Mouse (Mus musculus): ENCODE results near the gene Spns1. TPM values are rescaled to one million over a fixed set of nuclear protein-coding genes. Genes with fewer than 3 reads are reported as not detected.

Gene Spns1
- 78.0 and 78.9 TPM in 2 replicates for polyA plus RNA-seq (2015; fragmentation: Nextera tagmentation; extraction: Ambion mirVana)

DNA sequence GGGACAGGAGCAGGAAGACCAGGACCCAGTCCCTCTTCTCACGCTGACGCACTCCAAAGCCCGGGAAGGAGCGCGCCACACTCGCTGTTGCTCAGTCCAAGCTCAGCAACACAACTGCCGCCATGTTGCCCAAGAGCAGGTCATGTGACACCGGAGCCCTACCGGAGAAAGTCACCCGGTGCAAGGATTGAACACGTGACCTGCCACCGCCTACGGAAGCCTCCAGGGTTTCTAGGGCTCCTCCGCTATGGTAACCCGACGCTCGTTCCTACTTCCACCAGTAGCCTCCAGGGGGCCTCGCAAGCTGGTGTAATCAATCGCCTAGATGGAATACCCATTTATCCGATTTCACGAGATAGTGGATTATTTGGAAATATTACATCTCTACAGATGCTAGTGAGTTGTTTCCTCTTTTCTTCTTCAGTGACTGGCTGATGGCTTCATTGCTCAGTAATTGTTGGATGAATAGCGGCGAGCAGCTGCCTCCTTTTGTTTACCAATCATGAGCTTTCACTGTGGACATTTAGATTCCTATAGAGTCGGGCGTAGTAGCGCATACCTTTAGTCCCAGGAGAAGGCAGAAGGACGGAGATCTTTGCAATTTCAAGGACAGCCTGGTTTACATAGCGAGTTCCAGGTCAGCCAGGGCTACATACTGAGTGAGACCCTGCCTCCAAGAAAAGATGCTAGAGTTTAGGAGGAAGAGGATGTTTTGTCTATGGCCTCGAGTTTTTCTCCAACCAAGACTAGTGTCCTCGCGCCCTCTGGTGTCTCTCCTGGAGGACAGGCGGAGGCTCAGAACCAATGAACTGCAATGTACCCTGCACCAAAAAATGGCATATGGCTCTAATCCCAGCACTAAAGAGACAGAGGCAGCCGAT lies at the start of gene Spns1:
Spns1 (minus strand) TSS at position 173 of the 881 bp plus-strand sequence.
- peak within 1 kb of the TSS; percentile 72 for H3K27ac ChIP-seq (ENCODE audit: low read length)
- peaks cover 12% of the 10 kb centered on the region for H3K36me3 ChIP-seq (ENCODE audit: insufficient read depth, low read length)
- peak within 1 kb of the TSS; percentile 87 for H3K4me2 ChIP-seq (replicated peaks; ENCODE audit: low read depth, low read length)
- H3K4me3 ChIP-seq (ENCODE audit: low read length), result peak within 1 kb of the TSS; percentile 74
- H3K9me3 ChIP-seq (ENCODE audit: low read length), result no peaks in the 10 kb centered on the region
- WGBS, result under 1% methylated on average over 33 of the region's 33 CpGs
- H3K27me3 ChIP-seq (ENCODE audit: insufficient read depth, low read length), result no peaks in the 10 kb centered on the region
- H3K9ac ChIP-seq (replicated peaks; ENCODE audit: low read length), result peak within 1 kb of the TSS; percentile 81
- H3K4me1 ChIP-seq (ENCODE audit: insufficient read depth, low read length), result peaks cover 14% of the 10 kb centered on the region; the same call in 1 of the 2 replicates
- ATAC-seq (ENCODE audit: low FRiP score, low TSS enrichment), result peak; percentile 96

GRCm38 (mm10) chr7:126424161-126424560 lies 46.9 kb upstream of the Spns1 start:
- Histone ChIP-seq H3K4me1 (ENCODE audit: insufficient read depth, low read length) (peaks cover 9% of the 10 kb centered on the region), H3K4me3 (ENCODE audit: low read length) (no peak overlapping the region), H3K4me2 (replicated peaks; ENCODE audit: low read depth, low read length) (no peak overlapping the region), H3K27ac (ENCODE audit: low read length) (no peak overlapping the region), H3K36me3 (ENCODE audit: insufficient read depth, low read length) (no peaks in the 10 kb centered on the region), H3K27me3 (ENCODE audit: insufficient read depth, low read length) (no peaks in the 10 kb centered on the region), H3K9me3 (ENCODE audit: low read length) (0 out of 2 replicates have a peak, but pooled peaks cover 5% of the 10 kb centered on the region), H3K9ac (replicated peaks; ENCODE audit: low read length) (no peak overlapping the region)
- 79% methylated on average over 6 of the region's 6 CpGs for WGBS
- ATAC-seq (ENCODE audit: low FRiP score, low TSS enrichment), result no peak

DNA sequence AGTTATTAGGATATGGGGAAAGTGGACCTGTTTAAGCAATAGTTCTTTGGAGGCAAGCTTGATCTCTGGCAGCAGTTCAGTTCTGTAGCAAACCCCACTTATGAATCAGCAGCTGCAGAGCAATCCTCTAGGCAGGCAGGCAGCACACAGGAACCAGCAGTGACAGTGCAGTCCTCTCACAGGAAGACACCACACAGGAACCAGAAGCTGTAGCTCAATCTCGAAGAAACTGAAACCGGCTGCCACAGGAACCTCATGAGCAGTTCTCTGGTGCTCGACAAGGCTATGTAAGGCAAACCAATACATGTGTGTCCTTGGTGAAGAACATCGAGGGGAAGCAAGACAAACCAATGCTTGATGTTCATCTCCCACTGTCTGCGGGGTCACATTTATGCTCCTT lies 44.5 kb upstream of the Spns1 start:
- H3K4me1 ChIP-seq (ENCODE audit: insufficient read depth, low read length), result peaks cover 5% of the 10 kb centered on the region
- ATAC-seq (ENCODE audit: low FRiP score, low TSS enrichment), result no peak
- WGBS, result 83% methylated on average over 5 of the region's 5 CpGs
- H3K27ac ChIP-seq (ENCODE audit: low read length), result no peak overlapping the region
- no peak overlapping the region for H3K9ac ChIP-seq (replicated peaks; ENCODE audit: low read length)
- H3K9me3 ChIP-seq (ENCODE audit: low read length), result 0 out of 2 replicates have a peak, but pooled peaks cover 5% of the 10 kb centered on the region
- no peak overlapping the region for H3K4me2 ChIP-seq (replicated peaks; ENCODE audit: low read depth, low read length)
- no peaks in the 10 kb centered on the region for H3K27me3 ChIP-seq (ENCODE audit: insufficient read depth, low read length)
- no peaks in the 10 kb centered on the region for H3K36me3 ChIP-seq (ENCODE audit: insufficient read depth, low read length)
- no peak overlapping the region for H3K4me3 ChIP-seq (ENCODE audit: low read length)

- no peaks in the 10 kb centered on the region for H3K9me3 ChIP-seq (ENCODE audit: low read length)
- 60% methylated on average over 3 of the region's 3 CpGs for WGBS
- no peak overlapping the region for H3K27ac ChIP-seq (ENCODE audit: low read length)
- peaks cover 7% of the 10 kb centered on the region for H3K4me1 ChIP-seq (ENCODE audit: insufficient read depth, low read length)
- H3K4me3 ChIP-seq (ENCODE audit: low read length), result no peak overlapping the region
- H3K9ac ChIP-seq (replicated peaks; ENCODE audit: low read length), result no peak overlapping the region
- no peaks in the 10 kb centered on the region for H3K27me3 ChIP-seq (ENCODE audit: insufficient read depth, low read length)
- no peaks in the 10 kb centered on the region for H3K36me3 ChIP-seq (ENCODE audit: insufficient read depth, low read length)
- ATAC-seq (ENCODE audit: low FRiP score, low TSS enrichment), result no peak
- H3K4me2 ChIP-seq (replicated peaks; ENCODE audit: low read depth, low read length), result no peak overlapping the region
Observed at GRCm38 (mm10) chr7:126418496-126418895, 41.2 kb upstream of the Spns1 start.

- no peak overlapping the region for H3K4me3 ChIP-seq (ENCODE audit: low read length)
- 89% methylated on average over 4 of the region's 4 CpGs for WGBS
- no peak overlapping the region for H3K4me2 ChIP-seq (replicated peaks; ENCODE audit: low read depth, low read length)
- H3K27ac ChIP-seq (ENCODE audit: low read length), result no peak overlapping the region
- H3K4me1 ChIP-seq (ENCODE audit: insufficient read depth, low read length), result peaks cover 7% of the 10 kb centered on the region
- ATAC-seq (ENCODE audit: low FRiP score, low TSS enrichment), result no peak
- H3K36me3 ChIP-seq (ENCODE audit: insufficient read depth, low read length), result no peaks in the 10 kb centered on the region
- no peaks in the 10 kb centered on the region for H3K9me3 ChIP-seq (ENCODE audit: low read length)
- no peak overlapping the region for H3K9ac ChIP-seq (replicated peaks; ENCODE audit: low read length)
- H3K27me3 ChIP-seq (ENCODE audit: insufficient read depth, low read length), result no peaks in the 10 kb centered on the region
Observed at GRCm38 (mm10) chr7:126417606-126418005, 40.4 kb upstream of the Spns1 start.

DNA sequence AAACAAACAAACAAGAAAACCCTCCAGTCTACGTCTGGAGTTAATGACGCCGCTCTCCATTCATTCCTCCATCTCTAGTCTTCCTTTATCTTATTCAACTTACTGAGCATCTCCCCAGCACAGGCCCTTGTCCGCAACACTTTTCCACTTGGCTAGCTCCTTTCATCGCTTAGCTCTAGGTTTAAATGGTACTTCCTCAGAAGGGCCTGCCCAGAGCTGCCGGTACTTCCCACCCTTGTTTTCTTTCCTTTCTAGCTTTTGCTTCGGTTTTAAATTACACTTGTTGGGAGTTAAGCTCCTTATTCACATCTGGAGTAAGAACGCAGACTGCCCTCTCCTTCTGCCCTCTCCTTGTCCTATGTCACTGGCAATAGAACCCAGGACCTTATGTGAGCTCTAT lies 39.8 kb upstream of the Spns1 start:
- no peak for ATAC-seq (ENCODE audit: low FRiP score, low TSS enrichment)
- 40% methylated on average over 8 of the region's 8 CpGs for WGBS

DNA sequence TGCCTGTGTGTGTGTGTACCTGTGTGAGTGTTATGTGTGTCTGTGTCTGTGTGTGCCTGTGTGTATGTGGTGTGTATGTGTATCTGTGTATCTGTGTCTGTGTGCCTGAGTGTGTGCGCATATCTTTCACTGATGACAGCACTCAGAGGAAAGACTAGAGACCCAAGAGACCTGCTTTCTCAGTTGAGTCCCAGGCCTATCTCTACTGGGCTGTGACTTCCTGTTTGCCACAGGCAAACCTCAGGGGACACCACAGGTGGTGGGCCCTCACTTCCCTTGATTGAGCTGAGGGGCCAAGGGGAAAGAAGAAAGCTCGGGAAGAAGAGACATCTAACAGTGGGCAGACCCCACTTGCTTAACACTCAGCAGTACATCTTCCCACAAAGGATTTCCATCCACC lies 39.4 kb upstream of the Spns1 start:
- Histone ChIP-seq H3K9ac (replicated peaks; ENCODE audit: low read length) (no peak overlapping the region), H3K4me2 (replicated peaks; ENCODE audit: low read depth, low read length) (no peak overlapping the region), H3K4me1 (ENCODE audit: insufficient read depth, low read length) (peaks cover 7% of the 10 kb centered on the region), H3K36me3 (ENCODE audit: insufficient read depth, low read length) (no peaks in the 10 kb centered on the region), H3K9me3 (ENCODE audit: low read length) (no peaks in the 10 kb centered on the region), H3K27me3 (ENCODE audit: insufficient read depth, low read length) (no peaks in the 10 kb centered on the region), H3K4me3 (ENCODE audit: low read length) (no peak overlapping the region), H3K27ac (ENCODE audit: low read length) (no peak overlapping the region)
- no peak for ATAC-seq (ENCODE audit: low FRiP score, low TSS enrichment)
- WGBS, result 51% methylated on average over 2 of the region's 2 CpGs

More for the DNA sequence above, 39.8 kb upstream of the Spns1 start:
- Histone ChIP-seq H3K4me2 (replicated peaks; ENCODE audit: low read depth, low read length) (no peak overlapping the region), H3K4me3 (ENCODE audit: low read length) (no peak overlapping the region), H3K9ac (replicated peaks; ENCODE audit: low read length) (no peak overlapping the region), H3K4me1 (ENCODE audit: insufficient read depth, low read length) (peaks cover 7% of the 10 kb centered on the region), H3K9me3 (ENCODE audit: low read length) (no peaks in the 10 kb centered on the region), H3K36me3 (ENCODE audit: insufficient read depth, low read length) (no peaks in the 10 kb centered on the region), H3K27me3 (ENCODE audit: insufficient read depth, low read length) (no peaks in the 10 kb centered on the region), H3K27ac (ENCODE audit: low read length) (no peak overlapping the region)

GRCm38 (mm10) chr7:126414725-126415124 lies 37.5 kb upstream of the Spns1 start, which contains the start of gene Cd19:
Gene Cd19 (minus strand): TSS chr7:126414889.
- H3K36me3 ChIP-seq (ENCODE audit: insufficient read depth, low read length), result no peaks in the 10 kb centered on the region
- H3K4me1 ChIP-seq (ENCODE audit: insufficient read depth, low read length), result peaks cover 7% of the 10 kb centered on the region
- WGBS, result 87% methylated on average over 6 of the region's 6 CpGs
- no peak within 1 kb of the TSS for H3K4me2 ChIP-seq (replicated peaks; ENCODE audit: low read depth, low read length)
- ATAC-seq (ENCODE audit: low FRiP score, low TSS enrichment), result no peak
- no peak within 1 kb of the TSS for H3K27ac ChIP-seq (ENCODE audit: low read length)
- no peak within 1 kb of the TSS; the same call in 1 of the 2 replicates for H3K9ac ChIP-seq (replicated peaks; ENCODE audit: low read length)
- H3K9me3 ChIP-seq (ENCODE audit: low read length), result no peaks in the 10 kb centered on the region
- H3K4me3 ChIP-seq (ENCODE audit: low read length), result no peak within 1 kb of the TSS
- H3K27me3 ChIP-seq (ENCODE audit: insufficient read depth, low read length), result no peaks in the 10 kb centered on the region

GRCm38 (mm10) chr7:126411061-126411460 lies 33.8 kb upstream of the Spns1 start:
- no peak for ATAC-seq (ENCODE audit: low FRiP score, low TSS enrichment)
- Histone ChIP-seq H3K27me3 (ENCODE audit: insufficient read depth, low read length) (no peaks in the 10 kb centered on the region), H3K9me3 (ENCODE audit: low read length) (no peaks in the 10 kb centered on the region), H3K27ac (ENCODE audit: low read length) (no peak overlapping the region), H3K9ac (replicated peaks; ENCODE audit: low read length) (no peak overlapping the region), H3K4me2 (replicated peaks; ENCODE audit: low read depth, low read length) (no peak overlapping the region), H3K4me3 (ENCODE audit: low read length) (no peak overlapping the region), H3K36me3 (ENCODE audit: insufficient read depth, low read length) (no peaks in the 10 kb centered on the region), H3K4me1 (ENCODE audit: insufficient read depth, low read length) (no peaks in the 10 kb centered on the region)
- WGBS, result 95% methylated on average over 4 of the region's 4 CpGs

GRCm38 (mm10) chr7:126408686-126409085 lies 31.4 kb upstream of the Spns1 start:
- no peak overlapping the region for H3K4me3 ChIP-seq (ENCODE audit: low read length)
- no peak for ATAC-seq (ENCODE audit: low FRiP score, low TSS enrichment)
- no peak overlapping the region for H3K27ac ChIP-seq (ENCODE audit: low read length)
- no peak overlapping the region for H3K9ac ChIP-seq (replicated peaks; ENCODE audit: low read length)
- H3K4me1 ChIP-seq (ENCODE audit: insufficient read depth, low read length), result no peaks in the 10 kb centered on the region
- no peaks in the 10 kb centered on the region for H3K9me3 ChIP-seq (ENCODE audit: low read length)
- H3K27me3 ChIP-seq (ENCODE audit: insufficient read depth, low read length), result no peaks in the 10 kb centered on the region
- WGBS, result 77% methylated on average over 2 of the region's 2 CpGs
- H3K36me3 ChIP-seq (ENCODE audit: insufficient read depth, low read length), result no peaks in the 10 kb centered on the region
- no peak overlapping the region for H3K4me2 ChIP-seq (replicated peaks; ENCODE audit: low read depth, low read length)
